16 mouse cellular contexts compared by ENCODE assay signal in genomic region chr9:118404867-118405266, GRCm38 (mm10).
"Had no signal": no experiment of that assay in that cellular context is flagged by ENCODE, and none has a peak within 500 bp of the region (broad histone marks: within the 10 kb centered on the region; RNA-seq: fewer than 3 reads in every experiment).

No protein-coding gene starts in this region.

- H3K27me3 ChIP-seq: limb, embryonic 13.5 days; liver, embryonic 13.5 days; midbrain, embryonic 15.5 days; stomach, embryonic 15.5 days had no signal

- H3K36me3 ChIP-seq: limb, embryonic 10.5 days; limb, embryonic 13.5 days; liver, embryonic 13.5 days; midbrain, embryonic 12.5 days; midbrain, embryonic 15.5 days; stomach, embryonic 15.5 days had no signal

- DNase-seq: kidney, adult 2 months; kidney, postnatal 25 days; layer of hippocampus, adult 9-11 months; liver, embryonic 13.5 days; lung, adult 2 months; lung, postnatal 14 days; lung, postnatal 4 days; thymus, postnatal 4 days had no signal

- H3K9me3 ChIP-seq: limb, embryonic 10.5 days; limb, embryonic 13.5 days; liver, embryonic 13.5 days; midbrain, embryonic 12.5 days; midbrain, embryonic 15.5 days; stomach, embryonic 15.5 days had no signal

- H3K4me1 ChIP-seq: limb, embryonic 10.5 days; limb, embryonic 13.5 days; liver, embryonic 13.5 days; midbrain, embryonic 15.5 days; stomach, embryonic 15.5 days had no signal

- H3K4me3 ChIP-seq: layer of hippocampus, adult 2 months; limb, embryonic 10.5 days; limb, embryonic 13.5 days; liver, embryonic 13.5 days; midbrain, embryonic 12.5 days; midbrain, embryonic 15.5 days; stomach, embryonic 15.5 days had no signal

- H3K27ac ChIP-seq: kidney, postnatal 0 days; layer of hippocampus, adult 2 months; limb, embryonic 10.5 days; limb, embryonic 13.5 days; liver, embryonic 13.5 days; midbrain, embryonic 12.5 days; midbrain, embryonic 15.5 days; stomach, embryonic 15.5 days had no signal

- ATAC-seq: intestine, postnatal 0 days; midbrain, embryonic 15.5 days had no signal
